Mouse (Mus musculus) CH12.LX (cell line): ENCODE data around the gene Batf. TPM values are rescaled to one million over a fixed set of nuclear protein-coding genes. Genes with fewer than 3 reads are reported as not detected.

Experiments used
- DNase-seq: peaks from one replicate; pipeline ENCODE4 v3.0.0-alpha.2; 2013; ENCODE audit errors: extremely low read depth
- H3K27ac ChIP-seq: 2 replicates; pipeline ENCODE4 v1.5.1; 2012; ENCODE audit warnings: low read depth, mild to moderate bottlenecking, control low read depth, moderate library complexity; ENCODE audit not compliant: insufficient read depth
- H3K27me3 ChIP-seq: replicated peaks from 2 replicates; pipeline ENCODE3; 2012; ENCODE audit warnings: inconsistent platforms
- H3K36me3 ChIP-seq, 2 experiments: replicated peaks in 1 of 2; 2 replicates each; pipeline versions ENCODE3 to v1.6.1; 2012; ENCODE audit warnings: inconsistent platforms in 1 of 2, low read length in 1 of 2, mild to moderate bottlenecking in 1 of 2, mixed read lengths in 1 of 2, moderate library complexity in 1 of 2; ENCODE audit not compliant: control insufficient read depth in 1 of 2, insufficient read depth in 1 of 2
- H3K4me1 ChIP-seq, 2 experiments: 2 replicates each; pipeline ENCODE4 v1.6.1; 2012; ENCODE audit warnings: inconsistent platforms in 1 of 2, moderate library complexity in 1 of 2; ENCODE audit not compliant: insufficient read depth in 2 of 2, control insufficient read depth in 1 of 2
- H3K4me2 ChIP-seq: 2 replicates; pipeline ENCODE4 v1.6.1; 2012; ENCODE audit warnings: low read depth, mild to moderate bottlenecking, control low read depth; ENCODE audit not compliant: poor library complexity, insufficient read depth, severe bottlenecking
- H3K4me3 ChIP-seq, 3 experiments: fragments of 150-350 bp in 1 of 3; sonication (generic) in 1 of 3; replicated peaks in 1 of 3; 2 replicates each; pipeline versions ENCODE3 to v1.5.1; 2011 to 2012; ENCODE audit warnings: low read depth in 2 of 3, low read length in 2 of 3, mild to moderate bottlenecking in 2 of 3, moderate library complexity in 2 of 3, control low read depth in 1 of 3, improper control_type of control experiment in 1 of 3, inconsistent platforms in 1 of 3, mixed read lengths in 1 of 3; ENCODE audit not compliant: poor library complexity in 1 of 3
- H3K79me2 ChIP-seq: replicated peaks from 2 replicates; pipeline ENCODE4 v1.6.1; 2012; ENCODE audit warnings: mild to moderate bottlenecking, moderate library complexity; ENCODE audit not compliant: control insufficient read depth, poor library complexity, insufficient read depth, severe bottlenecking; ENCODE audit errors: extremely low read depth
- H3K9ac ChIP-seq: 2 replicates; pipeline ENCODE4 v1.6.1; 2012; ENCODE audit warnings: low read depth, mild to moderate bottlenecking, control low read depth, moderate library complexity; ENCODE audit not compliant: insufficient read depth
- H3K9me3 ChIP-seq: replicated peaks from 2 replicates; pipeline ENCODE3; 2012; ENCODE audit warnings: low read length, inconsistent platforms, mixed read lengths
- BHLHE40 ChIP-seq: IDR thresholded peaks from 2 replicates; pipeline ENCODE4 v1.6.1; 2011; ENCODE audit warnings: mild to moderate bottlenecking, low read depth, low read length, improper control_type of control experiment
- CHD1 ChIP-seq: IDR thresholded peaks from 2 replicates; pipeline ENCODE4 v1.6.1; 2012; ENCODE audit warnings: low read depth, low read length, improper control_type of control experiment, inconsistent platforms
- CHD2 ChIP-seq: IDR thresholded peaks from 2 replicates; pipeline ENCODE4 v1.6.1; 2011; ENCODE audit warnings: low read length, improper control_type of control experiment
- CTCF ChIP-seq, 2 experiments: IDR thresholded peaks in 1 of 2; conservative IDR thresholded peaks in 1 of 2; 2 replicates each; pipeline ENCODE4 v1.5.1; 2011 to 2012; ENCODE audit warnings: low read depth in 2 of 2, low read length in 2 of 2, improper control_type of control experiment in 1 of 2, inconsistent platforms in 1 of 2, mild to moderate bottlenecking in 1 of 2, moderate library complexity in 1 of 2
- E2F4 ChIP-seq: IDR thresholded peaks from 2 replicates; pipeline ENCODE4 v1.6.1; 2011; ENCODE audit warnings: low read depth, low read length, improper control_type of control experiment; ENCODE audit not compliant: insufficient replicate concordance
- ELF1 ChIP-seq: IDR thresholded peaks from 2 replicates; pipeline ENCODE4 v1.6.1; 2014; ENCODE audit warnings: low read depth, mild to moderate bottlenecking, inconsistent platforms, low read length, improper control_type of control experiment
- EP300 ChIP-seq: IDR thresholded peaks from 2 replicates; pipeline ENCODE4 v1.6.1; 2011; ENCODE audit warnings: low read length, improper control_type of control experiment
- ETS1 ChIP-seq: conservative IDR thresholded peaks from 2 replicates; pipeline ENCODE4 v1.6.1; 2012; ENCODE audit warnings: low read depth, mild to moderate bottlenecking, inconsistent platforms, low read length, improper control_type of control experiment, moderate library complexity
- GABPA ChIP-seq: IDR thresholded peaks from 2 replicates; pipeline ENCODE4 v1.6.1; 2012; ENCODE audit warnings: low read depth, low read length, improper control_type of control experiment, inconsistent platforms; ENCODE audit not compliant: insufficient replicate concordance
- HCFC1 ChIP-seq: IDR thresholded peaks from 2 replicates; pipeline ENCODE4 v1.6.1; 2012; ENCODE audit warnings: low read depth, mild to moderate bottlenecking, inconsistent platforms, low read length, improper control_type of control experiment
- IRF4 ChIP-seq: IDR thresholded peaks from 2 replicates; pipeline ENCODE4 v1.6.1; 2014; ENCODE audit warnings: low read depth, mild to moderate bottlenecking, inconsistent platforms, low read length, improper control_type of control experiment
- JUND ChIP-seq: conservative IDR thresholded peaks from 2 replicates; pipeline ENCODE4 v1.6.1; 2011; ENCODE audit warnings: low read depth, low read length, improper control_type of control experiment
- KAT2A ChIP-seq: IDR thresholded peaks from 2 replicates; pipeline ENCODE4 v1.6.1; 2012; ENCODE audit warnings: low read length, improper control_type of control experiment, inconsistent platforms; ENCODE audit not compliant: insufficient replicate concordance
- MAFK ChIP-seq: IDR thresholded peaks from 2 replicates; pipeline ENCODE4 v1.6.1; 2011; ENCODE audit warnings: low read length, improper control_type of control experiment; ENCODE audit not compliant: insufficient replicate concordance
- MAX ChIP-seq: IDR thresholded peaks from 2 replicates; pipeline ENCODE4 v1.6.1; 2011; ENCODE audit warnings: low read length, improper control_type of control experiment
- MAZ ChIP-seq: IDR thresholded peaks from 2 replicates; pipeline ENCODE4 v1.6.1; 2012; ENCODE audit warnings: low read depth, mild to moderate bottlenecking, inconsistent platforms, low read length, improper control_type of control experiment, moderate library complexity
- MEF2A ChIP-seq: IDR thresholded peaks from 2 replicates; pipeline ENCODE4 v1.6.1; 2014; ENCODE audit warnings: low read depth, mild to moderate bottlenecking, inconsistent platforms, low read length, improper control_type of control experiment, borderline replicate concordance
- MXI1 ChIP-seq: IDR thresholded peaks from 2 replicates; pipeline ENCODE4 v1.6.1; 2011; ENCODE audit warnings: mild to moderate bottlenecking, low read depth, low read length, improper control_type of control experiment
- MYC ChIP-seq: IDR thresholded peaks from 2 replicates; pipeline ENCODE4 v1.6.1; 2011; ENCODE audit warnings: low read depth, mild to moderate bottlenecking, improper control_type of control experiment, low read length
- NELFE ChIP-seq: IDR thresholded peaks from 2 replicates; pipeline ENCODE4 v1.6.1; 2011; ENCODE audit warnings: low read depth, low read length, improper control_type of control experiment
- NRF1 ChIP-seq: IDR thresholded peaks from 2 replicates; pipeline ENCODE4 v1.6.1; 2014; ENCODE audit warnings: low read depth, mild to moderate bottlenecking, inconsistent platforms, low read length, improper control_type of control experiment, moderate library complexity
- PAX5 ChIP-seq: IDR thresholded peaks from 2 replicates; pipeline ENCODE4 v1.6.1; 2012; ENCODE audit warnings: low read length, inconsistent platforms, mixed read lengths
- POLR2A ChIP-seq: IDR thresholded peaks from 2 replicates; pipeline ENCODE4 v1.6.1; 2011; ENCODE audit warnings: low read depth, mild to moderate bottlenecking, improper control_type of control experiment, low read length
- POLR2AphosphoS2 ChIP-seq: IDR thresholded peaks from 2 replicates; pipeline ENCODE4 v1.6.1; 2011; ENCODE audit warnings: low read depth, low read length, improper control_type of control experiment
- RAD21 ChIP-seq: IDR thresholded peaks from 2 replicates; pipeline ENCODE4 v1.6.1; 2011; ENCODE audit warnings: low read depth, mild to moderate bottlenecking, low read length, improper control_type of control experiment, moderate library complexity
- RCOR1 ChIP-seq: conservative IDR thresholded peaks from 2 replicates; pipeline ENCODE4 v1.6.1; 2012; ENCODE audit warnings: low read depth, mild to moderate bottlenecking, inconsistent platforms, low read length, improper control_type of control experiment
- SIN3A ChIP-seq: IDR thresholded peaks from 2 replicates; pipeline ENCODE4 v1.6.1; 2012; ENCODE audit warnings: low read length, improper control_type of control experiment, inconsistent platforms
- SMC3 ChIP-seq: IDR thresholded peaks from 2 replicates; pipeline ENCODE4 v1.6.1; 2011; ENCODE audit warnings: low read depth, low read length, improper control_type of control experiment
- TBP ChIP-seq: conservative IDR thresholded peaks from 2 replicates; pipeline ENCODE4 v1.6.1; 2011; ENCODE audit warnings: low read depth, low read length, improper control_type of control experiment
- TCF12 ChIP-seq: IDR thresholded peaks from 2 replicates; pipeline ENCODE4 v1.6.1; 2014; ENCODE audit warnings: low read depth, mild to moderate bottlenecking, inconsistent platforms, low read length, improper control_type of control experiment
- UBTF ChIP-seq: IDR thresholded peaks from 2 replicates; pipeline ENCODE4 v1.6.1; 2012; ENCODE audit warnings: low read depth, mild to moderate bottlenecking, inconsistent platforms, low read length, improper control_type of control experiment, moderate library complexity
- USF1 ChIP-seq: IDR thresholded peaks from 2 replicates; pipeline ENCODE4 v1.6.1; 2014; ENCODE audit warnings: low read depth, mild to moderate bottlenecking, inconsistent platforms, low read length, improper control_type of control experiment
- USF2 ChIP-seq: conservative IDR thresholded peaks from 2 replicates; pipeline ENCODE4 v1.6.1; 2011; ENCODE audit warnings: low read depth, low read length, improper control_type of control experiment
- ZC3H11A ChIP-seq: IDR thresholded peaks from 2 replicates; pipeline ENCODE4 v1.6.1; 2012; ENCODE audit warnings: low read depth, mild to moderate bottlenecking, inconsistent platforms, low read length, improper control_type of control experiment
- ZKSCAN1 ChIP-seq: IDR thresholded peaks from 2 replicates; pipeline ENCODE4 v1.6.1; 2012; ENCODE audit warnings: low read depth, inconsistent platforms, low read length, improper control_type of control experiment, borderline replicate concordance
- ZMIZ1 ChIP-seq: IDR thresholded peaks from 2 replicates; pipeline ENCODE4 v1.6.1; 2012; ENCODE audit warnings: low read depth, mild to moderate bottlenecking, inconsistent platforms, low read length, improper control_type of control experiment
- ZNF384 ChIP-seq: IDR thresholded peaks from 2 replicates; pipeline ENCODE4 v1.6.1; 2012; ENCODE audit warnings: low read depth, low read length, improper control_type of control experiment, inconsistent platforms
- dilution Hi-C: fragments of 300-500 bp; cut with MboI; formaldehyde crosslinking; loops from 2 replicates; pipeline ENCODE4 v1.14.3; 2020; ENCODE audit warnings: low sequenced_read_pairs; ENCODE audit not compliant: extremely low pct_unique_long_range_greater_than_20kb, extremely low pct_ligation_motif_present
- in situ Hi-C: fragments of 300-500 bp; cut with MboI; formaldehyde crosslinking; loops from 3 replicates; pipeline ENCODE4 v1.14.3; 2019; ENCODE audit warnings: low sequenced_read_pairs, low pct_ligation_motif_present, low pct_unique_long_range_greater_than_20kb, mixed read lengths
- polyA plus RNA-seq: library from polyadenylated mRNA; unstranded; fragments of >175 nt; gene quantifications from 2 replicates; pipeline ENCODE4 v1.2.1, GENCODE M21; 2012; ENCODE audit warnings: low read depth; ENCODE audit not compliant: insufficient read length
- total RNA-seq, 2 experiments: library from RNA; depleted of rRNA; stranded (reverse); fragments of 300-350 nt in 1 of 2; fragments of >200 nt in 1 of 2; gene quantifications; 2 replicates each; pipeline ENCODE4 v1.2.3; 2012 to 2014

Gene Batf
- total and polyA plus RNA-seq, 3 experiments: 89.2 to 137 (median 128) TPM

DNA sequence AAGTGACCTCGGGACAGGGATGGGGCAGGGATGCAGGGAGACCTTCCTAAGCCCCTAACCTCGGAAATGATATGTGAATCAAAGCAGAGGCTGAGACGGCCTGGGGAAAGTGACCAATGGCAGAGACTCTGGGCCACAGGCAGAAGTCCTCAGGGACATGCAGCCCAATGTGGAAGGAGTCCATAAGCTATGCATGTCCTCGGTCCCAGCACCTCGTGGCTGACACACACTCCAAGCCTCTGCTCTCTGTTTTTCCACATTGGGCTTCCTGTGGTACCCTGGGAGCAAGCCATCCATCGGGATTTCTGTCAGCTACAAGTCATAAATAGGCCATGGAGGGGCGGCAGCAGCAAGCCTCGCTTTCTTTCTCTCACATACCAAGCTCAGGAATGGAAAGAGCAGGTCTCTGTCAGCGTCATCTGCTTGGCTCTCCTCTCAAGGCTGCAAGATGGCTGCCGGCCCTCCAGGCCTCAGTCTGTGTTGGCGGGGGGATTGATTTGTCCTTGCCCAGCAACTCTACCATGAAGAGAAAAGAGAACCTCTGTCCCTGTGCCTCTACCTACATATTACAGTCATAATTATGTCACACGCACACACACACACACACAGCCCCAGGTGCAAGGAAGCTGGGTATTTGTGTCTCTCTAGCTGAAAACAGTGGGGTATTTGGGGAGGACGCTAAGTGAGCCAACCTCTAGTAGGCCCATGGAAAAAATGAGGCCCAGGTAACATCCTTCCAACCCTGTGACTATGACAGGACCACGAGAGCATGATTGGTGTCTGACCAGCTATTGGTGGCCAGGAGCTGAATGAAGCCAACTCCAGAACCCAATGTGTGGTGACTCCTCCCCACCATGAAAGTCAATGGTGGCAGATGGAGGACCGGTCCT is 15.9 kb downstream of the Batf start:
- peak; percentile 55 for DNase-seq
- peak overlapping the region; percentile 2; the same call in 1 of the 2 replicates for H3K4me2 ChIP-seq
- H3K9ac ChIP-seq: no peak overlapping the region
- peaks cover 19 to 54% of the 10 kb centered on the region in 2 experiments for H3K36me3 ChIP-seq
- H3K4me3 ChIP-seq: no peak overlapping the region
- in situ Hi-C loops: no loop called here
- peak overlapping the region; percentile 99 for H3K27ac ChIP-seq
- dilution Hi-C loops: no loop called here
- H3K4me1 ChIP-seq: peaks cover 38 to 78% of the 10 kb centered on the region in 2 experiments
- no peaks in the 10 kb centered on the region for H3K9me3 ChIP-seq
- no peaks in the 10 kb centered on the region for H3K27me3 ChIP-seq
- peaks cover 7% of the 10 kb centered on the region for H3K79me2 ChIP-seq
- TF ChIP-seq ZKSCAN1: no peak
- peak; percentile 50; the same call in 1 of the 2 replicates for TF ChIP-seq EP300
- no peak for TF ChIP-seq CHD1
- TF ChIP-seq CHD2: peak; percentile 35; the same call in 1 of the 2 replicates
- no peak for TF ChIP-seq SMC3
- TF ChIP-seq SIN3A: no peak
- 0 out of 2 replicates have a peak, but pooled peaks have one; percentile 21 for TF ChIP-seq KAT2A
- TF ChIP-seq MAFK: 0 out of 2 replicates have a peak, but pooled peaks have one; percentile 52
- no peak for TF ChIP-seq USF2
- TF ChIP-seq ELF1: no peak
- peak; percentile 38; the same call in 1 of the 2 replicates for TF ChIP-seq ZMIZ1
- TF ChIP-seq POLR2A: no peak
- no peak for TF ChIP-seq POLR2AphosphoS2
- no peak for TF ChIP-seq GABPA
- 0 out of 2 replicates have a peak, but pooled peaks have one; percentile 26 for TF ChIP-seq MYC
- peak; percentile 60; the same call in 1 of the 2 replicates for TF ChIP-seq IRF4
- no peak for TF ChIP-seq ZNF384
- TF ChIP-seq ETS1: peak; percentile 81
- TF ChIP-seq NRF1: 0 out of 2 replicates have a peak, but pooled peaks have one; percentile 38
- TF ChIP-seq CTCF (conservative IDR thresholded peaks at IDR 0.05 in 1 of 2, IDR thresholded peaks at IDR 0.05 in 1 of 2; ENCODE audit: low read depth in 2 of 2, low read length in 2 of 2): no peak
- TF ChIP-seq USF1: no peak
- no peak for TF ChIP-seq UBTF
- TF ChIP-seq PAX5: no peak
- TF ChIP-seq JUND: no peak
- peak; percentile 59; the same call in 1 of the 2 replicates for TF ChIP-seq BHLHE40
- no peak for TF ChIP-seq MAZ
- no peak for TF ChIP-seq ZC3H11A
- peak; percentile 56; the same call in 1 of the 2 replicates for TF ChIP-seq TCF12
- peak; percentile 50; the same call in 1 of the 2 replicates for TF ChIP-seq MXI1
- peak; percentile 22; the same call in 1 of the 2 replicates for TF ChIP-seq HCFC1
- no peak for TF ChIP-seq NELFE
- no peak for TF ChIP-seq RAD21
- TF ChIP-seq TBP: no peak
- TF ChIP-seq RCOR1: peak; percentile 57; the same call in 1 of the 2 replicates
- TF ChIP-seq MAX: no peak; the same call in none of the 2 replicates
- peak; percentile 50; the same call in 1 of the 2 replicates for TF ChIP-seq MEF2A
- no peak for TF ChIP-seq E2F4
